Mouse (Mus musculus): ENCODE measurements at regions not wholly inside any gene's neighbourhood (a gene's known extent, or its start where the extent isn't known, plus 50 kb on each side); places are given as distances from the start of the nearest gene placed in this dataset.
A peak's percentile ranks its signal among the peaks of the same experiment; 100 is the strongest.
"Not testable (repeated sequence)": the region's sequence is repeated elsewhere in the genome, so short reads cannot be mapped to it uniquely, and the experiment has no call there.

DNA sequence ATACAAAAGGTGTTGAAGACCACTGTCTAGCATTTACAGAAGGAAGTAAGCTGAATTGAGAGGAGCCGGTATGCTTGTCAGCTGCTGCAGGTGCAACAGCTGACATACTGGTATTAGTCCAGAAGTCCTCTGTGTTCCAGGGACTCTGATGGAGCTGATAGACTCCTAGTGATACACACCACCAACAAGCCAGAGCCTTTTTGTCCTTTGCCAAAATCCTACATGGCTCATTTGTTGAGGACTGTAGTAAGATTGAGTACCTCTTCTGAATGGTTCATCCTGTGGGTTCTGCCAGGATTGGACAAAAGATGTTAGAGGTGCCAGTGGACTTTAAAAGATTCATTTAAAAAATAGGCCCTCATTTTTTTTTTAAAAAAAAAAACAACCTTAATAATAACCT, 129.4 kb upstream of the Tmem185a start:
- H3K36me3 ChIP-seq (ENCODE audit: control insufficient read depth, insufficient read depth) = no peaks in the 10 kb centered on the region
- H3K9ac ChIP-seq (ENCODE audit: low read depth, low read length) = no peak overlapping the region

DNA sequence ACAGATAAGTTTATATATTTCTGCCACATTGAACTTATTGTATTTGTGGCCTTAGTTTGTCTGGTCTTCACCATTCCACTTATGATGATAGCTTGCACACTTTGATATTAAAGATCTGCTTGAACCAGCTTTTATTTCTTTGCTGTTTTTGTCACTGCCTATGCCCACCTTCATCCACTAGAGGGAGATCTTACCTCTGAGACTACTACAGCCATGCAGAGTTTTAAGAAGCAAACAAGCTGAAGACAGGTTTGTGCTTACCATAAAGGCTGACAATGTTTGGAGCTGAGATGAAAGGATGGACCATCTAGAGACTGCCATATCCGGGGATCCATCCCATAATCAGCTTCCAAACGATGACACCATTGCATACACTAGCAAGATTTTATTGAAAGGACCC, 105.4 kb upstream of the Tmem185a start:
- H3K27me3 ChIP-seq (replicated peaks; ENCODE audit: control insufficient read depth, insufficient read depth, low read length); H3K4me1 ChIP-seq (replicated peaks; ENCODE audit: control insufficient read depth, insufficient read depth, low read length); ATAC-seq; H3K9ac ChIP-seq (ENCODE audit: low read depth, low read length); H3K9me3 ChIP-seq (ENCODE audit: control insufficient read depth); H3K4me3 ChIP-seq (ENCODE audit: low read depth, low read length); H3K4me2 ChIP-seq (replicated peaks; ENCODE audit: low read depth); H3K36me3 ChIP-seq (ENCODE audit: control insufficient read depth, insufficient read depth); H3K27ac ChIP-seq (ENCODE audit: low read depth, low read length): not testable (repeated sequence)
- TF ChIP-seq CTCF (IDR thresholded peaks at IDR 0.05; ENCODE audit: low read depth) = peak; percentile 77
- WGBS = 16% methylated on average over 2 of the region's 2 CpGs

More for the DNA sequence above, 129.4 kb upstream of the Tmem185a start:
- Histone ChIP-seq H3K9me3 (ENCODE audit: control insufficient read depth) (no peaks in the 10 kb centered on the region), H3K27me3 (replicated peaks; ENCODE audit: control insufficient read depth, insufficient read depth, low read length) (no peaks in the 10 kb centered on the region), H3K27ac (ENCODE audit: low read depth, low read length) (no peak overlapping the region), H3K4me3 (ENCODE audit: low read depth, low read length) (no peak overlapping the region), H3K4me1 (replicated peaks; ENCODE audit: control insufficient read depth, insufficient read depth, low read length) (no peaks in the 10 kb centered on the region), H3K4me2 (replicated peaks; ENCODE audit: low read depth) (no peak overlapping the region)
- WGBS = 85% methylated on average over 1 of the region's 1 CpGs
- no peak for ATAC-seq
- no peak for TF ChIP-seq CTCF (IDR thresholded peaks at IDR 0.05; ENCODE audit: low read depth)

DNA sequence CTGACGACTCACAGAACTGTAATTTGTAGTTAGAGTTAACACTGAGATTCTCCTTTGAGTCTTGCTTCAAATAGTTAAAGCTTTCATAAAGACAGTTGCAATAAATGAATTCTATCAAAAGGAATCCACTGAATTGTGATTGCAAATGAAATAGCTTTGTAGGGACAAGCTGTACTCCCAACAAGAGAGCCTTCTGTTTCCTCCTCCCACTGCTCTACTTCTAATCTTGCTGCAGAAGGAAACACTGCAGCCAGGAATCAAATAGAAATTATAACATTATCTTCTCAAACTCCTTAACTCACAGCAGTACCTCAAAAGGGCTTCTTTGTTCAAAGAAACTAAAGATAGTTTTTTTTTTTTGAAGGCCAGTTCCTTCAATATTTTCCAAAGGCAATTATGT, 103.2 kb upstream of the Tmem185a start:
- no peak overlapping the region for H3K27ac ChIP-seq (ENCODE audit: low read depth, low read length)

DNA sequence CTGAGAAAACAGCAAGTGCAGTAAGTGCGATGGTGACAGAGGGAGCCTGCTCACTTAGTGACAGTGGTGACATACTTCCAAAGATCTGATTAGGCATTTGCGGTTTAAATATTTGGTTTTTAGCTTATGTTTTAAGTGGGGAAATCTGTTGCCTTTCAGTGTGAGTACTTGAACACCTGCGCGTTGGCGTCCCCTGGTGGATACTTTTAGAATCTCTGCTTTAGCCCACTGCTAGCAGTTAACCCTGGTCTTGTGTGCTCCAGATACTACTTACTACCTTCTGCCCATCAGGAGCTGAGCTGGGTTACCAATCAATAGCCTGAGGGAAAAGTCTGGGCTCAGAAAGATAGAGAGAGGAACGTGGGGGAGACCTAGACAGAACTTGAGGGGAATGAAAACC, 97.3 kb upstream of the Tmem185a start:
- not testable (repeated sequence) for ATAC-seq; H3K4me1 ChIP-seq (replicated peaks; ENCODE audit: control insufficient read depth, insufficient read depth, low read length); H3K27me3 ChIP-seq (replicated peaks; ENCODE audit: control insufficient read depth, insufficient read depth, low read length); H3K9ac ChIP-seq (ENCODE audit: low read depth, low read length); H3K9me3 ChIP-seq (ENCODE audit: control insufficient read depth); H3K4me2 ChIP-seq (replicated peaks; ENCODE audit: low read depth); H3K4me3 ChIP-seq (ENCODE audit: low read depth, low read length); H3K27ac ChIP-seq (ENCODE audit: low read depth, low read length); H3K36me3 ChIP-seq (ENCODE audit: control insufficient read depth, insufficient read depth)
- 8% methylated on average over 1 of the region's 6 CpGs for WGBS

More for the DNA sequence above, 103.2 kb upstream of the Tmem185a start:
- H3K4me1 ChIP-seq (replicated peaks; ENCODE audit: control insufficient read depth, insufficient read depth, low read length) = no peaks in the 10 kb centered on the region
- no peak overlapping the region for H3K4me3 ChIP-seq (ENCODE audit: low read depth, low read length)
- H3K9me3 ChIP-seq (ENCODE audit: control insufficient read depth) = no peaks in the 10 kb centered on the region
- H3K9ac ChIP-seq (ENCODE audit: low read depth, low read length) = no peak overlapping the region
- WGBS = 48% methylated on average over 1 of the region's 1 CpGs
- TF ChIP-seq CTCF (IDR thresholded peaks at IDR 0.05; ENCODE audit: low read depth) = no peak
- ATAC-seq = no peak
- H3K36me3 ChIP-seq (ENCODE audit: control insufficient read depth, insufficient read depth) = no peaks in the 10 kb centered on the region
- H3K4me2 ChIP-seq (replicated peaks; ENCODE audit: low read depth) = no peak overlapping the region
- H3K27me3 ChIP-seq (replicated peaks; ENCODE audit: control insufficient read depth, insufficient read depth, low read length) = no peaks in the 10 kb centered on the region

DNA sequence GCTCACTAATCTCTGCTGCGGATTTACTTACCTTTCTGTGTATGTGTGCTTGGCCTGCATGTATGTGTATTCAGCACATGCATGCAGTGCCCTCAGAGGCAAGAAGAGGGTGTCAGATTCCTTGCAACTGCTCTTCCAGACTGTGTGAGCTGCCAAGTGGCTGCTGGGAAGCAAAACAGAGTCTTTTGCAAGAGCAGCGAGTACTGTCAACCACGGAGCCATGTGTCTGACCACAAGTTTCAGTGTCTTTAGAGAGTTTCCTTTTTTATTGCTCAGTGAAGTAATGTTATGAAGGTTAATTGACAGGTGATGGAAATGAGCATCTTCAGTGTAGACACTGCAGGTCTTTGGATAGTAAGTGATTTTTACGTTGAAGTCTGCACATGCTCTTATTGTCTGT, 93.6 kb upstream of the Tmem185a start:
- not testable (repeated sequence) for H3K9me3 ChIP-seq (ENCODE audit: control insufficient read depth); H3K27me3 ChIP-seq (replicated peaks; ENCODE audit: control insufficient read depth, insufficient read depth, low read length); ATAC-seq; H3K4me1 ChIP-seq (replicated peaks; ENCODE audit: control insufficient read depth, insufficient read depth, low read length); H3K36me3 ChIP-seq (ENCODE audit: control insufficient read depth, insufficient read depth); H3K9ac ChIP-seq (ENCODE audit: low read depth, low read length); H3K4me3 ChIP-seq (ENCODE audit: low read depth, low read length); H3K4me2 ChIP-seq (replicated peaks; ENCODE audit: low read depth); H3K27ac ChIP-seq (ENCODE audit: low read depth, low read length)
- 81% methylated on average over 3 of the region's 4 CpGs for WGBS

DNA sequence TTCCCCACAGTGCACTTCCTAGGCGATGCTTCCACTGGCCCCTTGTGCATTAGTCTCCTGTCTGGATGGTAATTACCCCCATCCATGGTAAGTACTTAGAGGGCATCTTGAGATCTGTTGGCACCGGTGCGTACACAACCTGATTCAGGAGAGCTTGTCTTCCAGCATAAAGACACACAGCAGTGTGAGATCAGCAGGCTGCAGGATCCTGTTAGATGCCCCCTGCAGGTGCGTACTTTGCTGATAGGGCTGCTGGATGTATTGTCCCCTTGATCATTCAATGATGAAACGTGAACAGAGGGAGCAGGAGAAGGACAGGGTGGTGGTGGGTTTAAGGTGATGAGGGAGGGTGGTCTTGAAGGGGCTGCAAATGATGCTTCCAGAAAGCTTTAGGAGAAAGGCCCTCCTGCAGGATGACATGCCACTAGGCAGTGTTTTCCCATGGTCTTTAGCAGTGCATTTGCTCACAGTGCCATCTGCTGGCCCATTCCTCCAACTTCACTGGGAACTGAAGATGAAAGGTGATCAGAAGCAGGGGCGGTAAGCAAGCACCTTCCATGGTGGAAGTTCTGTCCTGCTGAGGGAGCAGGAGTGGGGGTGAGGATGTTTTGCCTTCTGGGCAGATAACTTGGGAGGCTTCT, 92.5 kb upstream of the Tmem185a start:
- H3K27me3 ChIP-seq (replicated peaks; ENCODE audit: control insufficient read depth, insufficient read depth, low read length); ATAC-seq; H3K4me3 ChIP-seq (ENCODE audit: low read depth, low read length); H3K4me1 ChIP-seq (replicated peaks; ENCODE audit: control insufficient read depth, insufficient read depth, low read length); H3K9ac ChIP-seq (ENCODE audit: low read depth, low read length); H3K9me3 ChIP-seq (ENCODE audit: control insufficient read depth); H3K36me3 ChIP-seq (ENCODE audit: control insufficient read depth, insufficient read depth); H3K27ac ChIP-seq (ENCODE audit: low read depth, low read length); H3K4me2 ChIP-seq (replicated peaks; ENCODE audit: low read depth): not testable (repeated sequence)
- peak; percentile 49 for TF ChIP-seq CTCF (IDR thresholded peaks at IDR 0.05; ENCODE audit: low read depth)
- 52% methylated on average over 5 of the region's 6 CpGs for WGBS

All from intestine, postnatal 0 days (tissue).